Mouse (Mus musculus): ENCODE data around the gene Agbl1. TPM values are rescaled to one million over a fixed set of nuclear protein-coding genes. Genes with fewer than 3 reads are reported as not detected.

The Agbl1 gene
- polyA plus RNA-seq, 1 experiment, result not detected

GRCm38 (mm10) chr7:77029019-77029418, 799.3 kb downstream of the Agbl1 start:
- TF ChIP-seq POLR2A (IDR thresholded peaks at IDR 0.05; ENCODE audit: low read depth, low read length) (no peak), CTCF (IDR thresholded peaks at IDR 0.05; ENCODE audit: borderline replicate concordance, insufficient read depth, low read length) (no peak)
- Histone ChIP-seq H3K4me1 (ENCODE audit: control insufficient read depth, insufficient read depth, low read length) (no peaks in the 10 kb centered on the region), H3K4me3 (ENCODE audit: insufficient read depth, low read length) (no peak overlapping the region), H3K27ac (ENCODE audit: insufficient read depth, low read length) (no peak overlapping the region)

GRCm38 (mm10) chr7:77076033-77076432, 846.3 kb downstream of the Agbl1 start:
- H3K4me3 ChIP-seq (ENCODE audit: insufficient read depth, low read length), result no peak overlapping the region
- H3K4me1 ChIP-seq (ENCODE audit: control insufficient read depth, insufficient read depth, low read length), result no peaks in the 10 kb centered on the region
- H3K27ac ChIP-seq (ENCODE audit: insufficient read depth, low read length), result no peak overlapping the region
- TF ChIP-seq POLR2A (IDR thresholded peaks at IDR 0.05; ENCODE audit: low read depth, low read length), result no peak
- no peak for TF ChIP-seq CTCF (IDR thresholded peaks at IDR 0.05; ENCODE audit: borderline replicate concordance, insufficient read depth, low read length)

- no peak overlapping the region for H3K4me3 ChIP-seq (ENCODE audit: insufficient read depth, low read length)
- TF ChIP-seq CTCF (IDR thresholded peaks at IDR 0.05; ENCODE audit: borderline replicate concordance, insufficient read depth, low read length), result no peak
- H3K27ac ChIP-seq (ENCODE audit: insufficient read depth, low read length), result no peak overlapping the region
- H3K4me1 ChIP-seq (ENCODE audit: control insufficient read depth, insufficient read depth, low read length), result no peaks in the 10 kb centered on the region
Measured at GRCm38 (mm10) chr7:77087266-77087665, 857.6 kb downstream of the Agbl1 start.

- H3K4me3 ChIP-seq (ENCODE audit: insufficient read depth, low read length), result no peak overlapping the region
- no peaks in the 10 kb centered on the region for H3K4me1 ChIP-seq (ENCODE audit: control insufficient read depth, insufficient read depth, low read length)
- no peak for TF ChIP-seq CTCF (IDR thresholded peaks at IDR 0.05; ENCODE audit: borderline replicate concordance, insufficient read depth, low read length)
- H3K27ac ChIP-seq (ENCODE audit: insufficient read depth, low read length), result no peak overlapping the region
Measured at GRCm38 (mm10) chr7:77095153-77095552, 865.5 kb downstream of the Agbl1 start.

DNA sequence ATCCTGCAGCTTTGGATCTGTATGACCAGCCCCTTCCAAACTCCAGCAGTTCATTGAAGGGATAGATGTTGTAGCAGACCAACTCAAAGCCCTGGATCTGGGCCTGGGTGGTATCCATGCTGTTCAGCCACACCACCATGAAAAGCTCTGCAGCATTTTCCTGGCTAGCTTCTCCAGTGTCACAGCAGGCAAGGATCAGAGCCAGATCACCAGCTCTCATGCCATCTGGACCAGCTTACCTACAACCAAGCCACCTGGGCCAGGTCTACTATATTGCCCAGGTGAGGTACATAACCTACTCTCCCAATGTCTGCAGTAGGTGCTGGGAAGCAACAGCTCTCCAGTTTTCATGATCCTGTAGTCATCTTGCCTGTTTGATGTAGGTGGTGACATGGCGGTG, 884.3 kb downstream of the Agbl1 start:
- H3K4me1 ChIP-seq (ENCODE audit: control insufficient read depth, insufficient read depth, low read length), result no peaks in the 10 kb centered on the region
- H3K4me3 ChIP-seq (ENCODE audit: insufficient read depth, low read length), result no peak overlapping the region
- H3K27ac ChIP-seq (ENCODE audit: insufficient read depth, low read length), result no peak overlapping the region
- TF ChIP-seq POLR2A (IDR thresholded peaks at IDR 0.05; ENCODE audit: low read depth, low read length), result no peak

DNA sequence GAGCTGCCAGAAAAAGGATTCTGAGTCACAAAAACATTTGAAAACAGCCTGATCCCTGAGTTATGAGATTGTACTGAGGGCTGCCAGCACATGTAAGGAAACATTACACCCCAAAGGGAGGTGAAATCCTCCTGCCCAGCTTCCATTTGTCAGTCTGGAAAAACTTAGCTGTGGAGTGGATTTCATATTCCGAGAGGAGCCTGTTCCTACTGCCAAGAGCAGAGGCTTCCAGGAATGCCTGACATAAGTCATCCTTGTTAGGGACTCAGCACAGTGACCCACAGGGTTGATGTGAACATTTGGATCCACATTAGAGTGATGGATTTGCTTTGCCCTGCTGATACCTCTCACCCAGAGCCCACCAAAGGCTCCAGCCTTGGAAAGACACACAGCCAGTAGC, 899.4 kb downstream of the Agbl1 start:
- Histone ChIP-seq H3K27ac (ENCODE audit: insufficient read depth, low read length) (no peak overlapping the region), H3K4me3 (ENCODE audit: insufficient read depth, low read length) (no peak overlapping the region), H3K4me1 (ENCODE audit: control insufficient read depth, insufficient read depth, low read length) (no peaks in the 10 kb centered on the region)
- no peak for TF ChIP-seq CTCF (IDR thresholded peaks at IDR 0.05; ENCODE audit: borderline replicate concordance, insufficient read depth, low read length)
- no peak for TF ChIP-seq POLR2A (IDR thresholded peaks at IDR 0.05; ENCODE audit: low read depth, low read length)

- Histone ChIP-seq H3K27ac (ENCODE audit: insufficient read depth, low read length) (no peak overlapping the region), H3K4me3 (ENCODE audit: insufficient read depth, low read length) (no peak overlapping the region), H3K4me1 (ENCODE audit: control insufficient read depth, insufficient read depth, low read length) (no peaks in the 10 kb centered on the region)
- no peak for TF ChIP-seq POLR2A (IDR thresholded peaks at IDR 0.05; ENCODE audit: low read depth, low read length)
- no peak for TF ChIP-seq CTCF (IDR thresholded peaks at IDR 0.05; ENCODE audit: borderline replicate concordance, insufficient read depth, low read length)
Measured at GRCm38 (mm10) chr7:77131950-77132349, 902.3 kb downstream of the Agbl1 start.

DNA sequence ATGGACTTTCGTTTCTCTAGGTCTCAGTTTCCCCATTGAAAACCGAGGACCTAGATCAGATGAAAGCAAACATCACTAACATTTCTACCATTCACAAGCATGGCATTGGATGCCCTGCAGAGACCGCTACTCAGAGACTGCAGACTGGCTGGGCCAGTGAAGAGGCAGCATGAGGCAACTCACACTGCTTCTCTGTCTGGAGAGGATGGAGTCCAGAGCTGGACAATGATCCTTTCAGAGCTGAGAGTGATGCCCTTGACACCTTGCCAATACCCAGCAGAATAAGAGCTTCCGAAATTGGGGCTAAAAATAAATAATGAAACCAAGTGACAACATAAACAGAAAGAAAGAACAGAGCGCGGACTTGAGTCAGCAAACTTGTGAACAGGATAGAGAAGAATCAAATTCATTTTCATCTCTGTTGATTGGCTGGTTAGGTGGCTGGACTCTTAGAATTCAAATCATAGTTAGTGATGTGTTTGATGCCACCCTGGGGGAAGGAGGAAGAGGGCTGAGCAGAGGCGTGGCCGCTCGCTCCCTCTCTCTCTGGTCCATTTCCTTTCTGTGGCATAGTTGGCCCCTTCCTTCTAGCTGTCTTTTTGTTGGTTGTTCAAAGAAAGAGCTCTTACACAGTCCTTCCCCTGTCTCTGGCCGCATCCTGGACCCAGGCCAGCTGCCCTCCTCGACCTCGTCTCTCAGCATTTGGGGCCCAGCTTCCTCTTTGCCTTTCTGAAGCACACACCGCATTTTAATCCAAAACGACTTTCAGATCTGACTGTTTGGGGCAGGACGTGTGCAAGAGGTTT, 903.1 kb downstream of the Agbl1 start:
- Histone ChIP-seq H3K4me3 (ENCODE audit: insufficient read depth, low read length) (no peak overlapping the region), H3K27ac (ENCODE audit: insufficient read depth, low read length) (no peak overlapping the region), H3K4me1 (ENCODE audit: control insufficient read depth, insufficient read depth, low read length) (no peaks in the 10 kb centered on the region)
- no peak for TF ChIP-seq POLR2A (IDR thresholded peaks at IDR 0.05; ENCODE audit: low read depth, low read length)

DNA sequence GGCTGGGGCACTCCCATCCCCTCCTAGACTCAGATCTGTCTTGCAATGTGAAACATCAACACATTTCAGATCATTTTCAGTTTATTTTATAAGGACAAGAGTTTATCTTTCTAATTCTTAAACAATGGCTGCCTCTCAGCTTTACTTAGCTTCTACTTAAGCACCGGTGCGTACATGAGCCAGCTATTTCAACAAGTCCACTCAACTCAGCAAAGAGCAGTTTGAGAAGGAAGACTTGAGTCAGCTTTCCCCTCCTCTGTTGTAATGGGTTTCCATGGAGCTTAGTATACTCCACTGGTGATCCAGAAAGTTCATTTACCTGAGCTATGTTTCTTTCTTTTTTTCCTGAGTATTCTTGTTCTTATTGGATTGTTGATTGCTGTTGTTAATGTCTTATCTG, 905.2 kb downstream of the Agbl1 start:
- H3K4me3 ChIP-seq (ENCODE audit: insufficient read depth, low read length), result no peak overlapping the region
- H3K27ac ChIP-seq (ENCODE audit: insufficient read depth, low read length), result no peak overlapping the region
- no peaks in the 10 kb centered on the region for H3K4me1 ChIP-seq (ENCODE audit: control insufficient read depth, insufficient read depth, low read length)
- TF ChIP-seq POLR2A (IDR thresholded peaks at IDR 0.05; ENCODE audit: low read depth, low read length) (no peak), CTCF (IDR thresholded peaks at IDR 0.05; ENCODE audit: borderline replicate concordance, insufficient read depth, low read length) (no peak)

- H3K4me3 ChIP-seq (ENCODE audit: insufficient read depth, low read length), result no peak overlapping the region
- no peak overlapping the region for H3K27ac ChIP-seq (ENCODE audit: insufficient read depth, low read length)
- TF ChIP-seq CTCF (IDR thresholded peaks at IDR 0.05; ENCODE audit: borderline replicate concordance, insufficient read depth, low read length) (no peak), POLR2A (IDR thresholded peaks at IDR 0.05; ENCODE audit: low read depth, low read length) (no peak)
- H3K4me1 ChIP-seq (ENCODE audit: control insufficient read depth, insufficient read depth, low read length), result no peaks in the 10 kb centered on the region
Measured at GRCm38 (mm10) chr7:77138707-77139106, 909.0 kb downstream of the Agbl1 start.

GRCm38 (mm10) chr7:77147527-77147926, 917.8 kb downstream of the Agbl1 start:
- no peak overlapping the region for H3K27ac ChIP-seq (ENCODE audit: insufficient read depth, low read length)
- TF ChIP-seq CTCF (IDR thresholded peaks at IDR 0.05; ENCODE audit: borderline replicate concordance, insufficient read depth, low read length) (no peak), POLR2A (IDR thresholded peaks at IDR 0.05; ENCODE audit: low read depth, low read length) (no peak)
- no peaks in the 10 kb centered on the region for H3K4me1 ChIP-seq (ENCODE audit: control insufficient read depth, insufficient read depth, low read length)
- H3K4me3 ChIP-seq (ENCODE audit: insufficient read depth, low read length), result no peak overlapping the region

Measured in embryonic fibroblast, embryonic 13.5 days (primary cell).